Mouse (Mus musculus): ENCODE results near the gene 4933406M09Rik. TPM values are rescaled to one million over a fixed set of nuclear protein-coding genes. Genes with fewer than 3 reads are reported as not detected.

Gene 4933406M09Rik
- polyA plus RNA-seq, 1 experiment from 2014 or later = not detected

- 70% methylated on average over 4 of the region's 4 CpGs for WGBS
- peaks cover 6% of the 10 kb centered on the region; the same call in 1 of the 2 replicates for H3K4me1 ChIP-seq (ENCODE audit: control insufficient read depth, insufficient read depth, low read length)
- H3K27me3 ChIP-seq (ENCODE audit: control insufficient read depth, insufficient read depth, low read length) = no peaks in the 10 kb centered on the region
- H3K27ac ChIP-seq (ENCODE audit: low read length) = no peak overlapping the region
- no peaks in the 10 kb centered on the region for H3K9me3 ChIP-seq (ENCODE audit: control insufficient read depth, low read depth, low read length)
- H3K4me3 ChIP-seq (ENCODE audit: low read depth, low read length) = no peak overlapping the region
- no peak overlapping the region for H3K9ac ChIP-seq (replicated peaks; ENCODE audit: low read depth, low read length)
- no peak overlapping the region for H3K4me2 ChIP-seq (replicated peaks; ENCODE audit: low read depth, low read length)
- no peak for ATAC-seq (ENCODE audit: insufficient number of reproducible peaks, insufficient read depth, low FRiP score, low read depth)
- H3K36me3 ChIP-seq (ENCODE audit: control insufficient read depth, insufficient read depth, low read length) = peaks cover 10% of the 10 kb centered on the region
These were observed 22.5 kb upstream of the 4933406M09Rik start for GRCm38 (mm10) chr1:134363194-134363593.

- no peak for ATAC-seq (ENCODE audit: insufficient number of reproducible peaks, insufficient read depth, low FRiP score, low read depth)
- WGBS = 58% methylated on average over 5 of the region's 5 CpGs
- Histone ChIP-seq H3K4me1 (ENCODE audit: control insufficient read depth, insufficient read depth, low read length) (peaks cover 6% of the 10 kb centered on the region; the same call in 1 of the 2 replicates), H3K9ac (replicated peaks; ENCODE audit: low read depth, low read length) (no peak overlapping the region), H3K36me3 (ENCODE audit: control insufficient read depth, insufficient read depth, low read length) (no peaks in the 10 kb centered on the region), H3K27me3 (ENCODE audit: control insufficient read depth, insufficient read depth, low read length) (no peaks in the 10 kb centered on the region), H3K4me3 (ENCODE audit: low read depth, low read length) (no peak overlapping the region), H3K4me2 (replicated peaks; ENCODE audit: low read depth, low read length) (no peak overlapping the region), H3K27ac (ENCODE audit: low read length) (no peak overlapping the region), H3K9me3 (ENCODE audit: control insufficient read depth, low read depth, low read length) (peaks cover 5% of the 10 kb centered on the region; the same call in 1 of the 2 replicates)
These were observed 20.2 kb upstream of the 4933406M09Rik start for GRCm38 (mm10) chr1:134365491-134365890.

- H3K4me2 ChIP-seq (replicated peaks; ENCODE audit: low read depth, low read length) = no peak overlapping the region
- H3K4me1 ChIP-seq (ENCODE audit: control insufficient read depth, insufficient read depth, low read length) = no peaks in the 10 kb centered on the region
- no peaks in the 10 kb centered on the region for H3K36me3 ChIP-seq (ENCODE audit: control insufficient read depth, insufficient read depth, low read length)
- no peak for ATAC-seq (ENCODE audit: insufficient number of reproducible peaks, insufficient read depth, low FRiP score, low read depth)
- WGBS = 52% methylated on average over 9 of the region's 9 CpGs
- no peaks in the 10 kb centered on the region for H3K27me3 ChIP-seq (ENCODE audit: control insufficient read depth, insufficient read depth, low read length)
- no peak overlapping the region for H3K4me3 ChIP-seq (ENCODE audit: low read depth, low read length)
- H3K9ac ChIP-seq (replicated peaks; ENCODE audit: low read depth, low read length) = no peak overlapping the region
- no peak overlapping the region for H3K27ac ChIP-seq (ENCODE audit: low read length)
- H3K9me3 ChIP-seq (ENCODE audit: control insufficient read depth, low read depth, low read length) = peaks cover 5% of the 10 kb centered on the region; the same call in 1 of the 2 replicates
These were observed 16.9 kb upstream of the 4933406M09Rik start for GRCm38 (mm10) chr1:134368777-134369337.

- no peak for ATAC-seq (ENCODE audit: insufficient number of reproducible peaks, insufficient read depth, low FRiP score, low read depth)
- 52% methylated on average over 2 of the region's 2 CpGs for WGBS
These were observed 11.6 kb upstream of the 4933406M09Rik start for GRCm38 (mm10) chr1:134374124-134374523.

GRCm38 (mm10) chr1:134381051-134381450, 4.7 kb upstream of the 4933406M09Rik start:
- Histone ChIP-seq H3K9ac (replicated peaks; ENCODE audit: low read depth, low read length) (no peak overlapping the region), H3K4me2 (replicated peaks; ENCODE audit: low read depth, low read length) (no peak overlapping the region; the same call in 1 of the 2 replicates), H3K4me3 (ENCODE audit: low read depth, low read length) (no peak overlapping the region), H3K27me3 (ENCODE audit: control insufficient read depth, insufficient read depth, low read length) (no peaks in the 10 kb centered on the region), H3K4me1 (ENCODE audit: control insufficient read depth, insufficient read depth, low read length) (peaks cover 8% of the 10 kb centered on the region; the same call in 1 of the 2 replicates), H3K27ac (ENCODE audit: low read length) (no peak overlapping the region), H3K36me3 (ENCODE audit: control insufficient read depth, insufficient read depth, low read length) (no peaks in the 10 kb centered on the region), H3K9me3 (ENCODE audit: control insufficient read depth, low read depth, low read length) (no peaks in the 10 kb centered on the region)
- ATAC-seq (ENCODE audit: insufficient number of reproducible peaks, insufficient read depth, low FRiP score, low read depth) = no peak
- 66% methylated on average over 2 of the region's 2 CpGs for WGBS

More at GRCm38 (mm10) chr1:134374124-134374523, 11.6 kb upstream of the 4933406M09Rik start:
- Histone ChIP-seq H3K4me1 (ENCODE audit: control insufficient read depth, insufficient read depth, low read length) (no peaks in the 10 kb centered on the region), H3K27ac (ENCODE audit: low read length) (no peak overlapping the region), H3K36me3 (ENCODE audit: control insufficient read depth, insufficient read depth, low read length) (no peaks in the 10 kb centered on the region), H3K4me3 (ENCODE audit: low read depth, low read length) (no peak overlapping the region), H3K9me3 (ENCODE audit: control insufficient read depth, low read depth, low read length) (peaks cover 5% of the 10 kb centered on the region; the same call in 1 of the 2 replicates), H3K4me2 (replicated peaks; ENCODE audit: low read depth, low read length) (no peak overlapping the region), H3K9ac (replicated peaks; ENCODE audit: low read depth, low read length) (no peak overlapping the region), H3K27me3 (ENCODE audit: control insufficient read depth, insufficient read depth, low read length) (no peaks in the 10 kb centered on the region)

GRCm38 (mm10) chr1:134381795-134382625, 3.7 kb upstream of the 4933406M09Rik start:
- WGBS = 2% methylated on average over 19 of the region's 19 CpGs
- no peaks in the 10 kb centered on the region for H3K9me3 ChIP-seq (ENCODE audit: control insufficient read depth, low read depth, low read length)
- H3K4me3 ChIP-seq (ENCODE audit: low read depth, low read length) = peak overlapping the region; percentile 23
- H3K27me3 ChIP-seq (ENCODE audit: control insufficient read depth, insufficient read depth, low read length) = no peaks in the 10 kb centered on the region
- H3K4me2 ChIP-seq (replicated peaks; ENCODE audit: low read depth, low read length) = peak overlapping the region; percentile 49
- H3K27ac ChIP-seq (ENCODE audit: low read length) = no peak overlapping the region
- H3K4me1 ChIP-seq (ENCODE audit: control insufficient read depth, insufficient read depth, low read length) = peaks cover 8% of the 10 kb centered on the region; the same call in 1 of the 2 replicates
- no peak for ATAC-seq (ENCODE audit: insufficient number of reproducible peaks, insufficient read depth, low FRiP score, low read depth)
- no peaks in the 10 kb centered on the region for H3K36me3 ChIP-seq (ENCODE audit: control insufficient read depth, insufficient read depth, low read length)
- no peak overlapping the region for H3K9ac ChIP-seq (replicated peaks; ENCODE audit: low read depth, low read length)

GRCm38 (mm10) chr1:134384581-134384980, 1.2 kb upstream of the 4933406M09Rik start:
- Histone ChIP-seq H3K27ac (ENCODE audit: low read length) (no peak overlapping the region), H3K4me1 (ENCODE audit: control insufficient read depth, insufficient read depth, low read length) (peaks cover 8% of the 10 kb centered on the region; the same call in 1 of the 2 replicates), H3K4me3 (ENCODE audit: low read depth, low read length) (no peak overlapping the region), H3K9me3 (ENCODE audit: control insufficient read depth, low read depth, low read length) (no peaks in the 10 kb centered on the region), H3K36me3 (ENCODE audit: control insufficient read depth, insufficient read depth, low read length) (no peaks in the 10 kb centered on the region), H3K9ac (replicated peaks; ENCODE audit: low read depth, low read length) (no peak overlapping the region), H3K4me2 (replicated peaks; ENCODE audit: low read depth, low read length) (no peak overlapping the region), H3K27me3 (ENCODE audit: control insufficient read depth, insufficient read depth, low read length) (no peaks in the 10 kb centered on the region)
- no peak for ATAC-seq (ENCODE audit: insufficient number of reproducible peaks, insufficient read depth, low FRiP score, low read depth)
- WGBS = 87% methylated on average over 4 of the region's 4 CpGs

- Histone ChIP-seq H3K4me1 (ENCODE audit: control insufficient read depth, insufficient read depth, low read length) (peaks cover 8% of the 10 kb centered on the region; the same call in 1 of the 2 replicates), H3K36me3 (ENCODE audit: control insufficient read depth, insufficient read depth, low read length) (no peaks in the 10 kb centered on the region), H3K4me3 (ENCODE audit: low read depth, low read length) (no peak overlapping the region), H3K9ac (replicated peaks; ENCODE audit: low read depth, low read length) (no peak overlapping the region), H3K27me3 (ENCODE audit: control insufficient read depth, insufficient read depth, low read length) (no peaks in the 10 kb centered on the region), H3K27ac (ENCODE audit: low read length) (no peak overlapping the region), H3K4me2 (replicated peaks; ENCODE audit: low read depth, low read length) (no peak overlapping the region), H3K9me3 (ENCODE audit: control insufficient read depth, low read depth, low read length) (no peaks in the 10 kb centered on the region)
- ATAC-seq (ENCODE audit: insufficient number of reproducible peaks, insufficient read depth, low FRiP score, low read depth) = no peak
These were observed 564 bp upstream of the 4933406M09Rik start for GRCm38 (mm10) chr1:134385176-134385575.
